Mouse (Mus musculus): ENCODE data around the gene Muc1. TPM values are rescaled to one million over a fixed set of nuclear protein-coding genes. Genes with fewer than 3 reads are reported as not detected.

Muc1 gene
- polyA plus RNA-seq, 1 experiment: 1.5 TPM

DNA sequence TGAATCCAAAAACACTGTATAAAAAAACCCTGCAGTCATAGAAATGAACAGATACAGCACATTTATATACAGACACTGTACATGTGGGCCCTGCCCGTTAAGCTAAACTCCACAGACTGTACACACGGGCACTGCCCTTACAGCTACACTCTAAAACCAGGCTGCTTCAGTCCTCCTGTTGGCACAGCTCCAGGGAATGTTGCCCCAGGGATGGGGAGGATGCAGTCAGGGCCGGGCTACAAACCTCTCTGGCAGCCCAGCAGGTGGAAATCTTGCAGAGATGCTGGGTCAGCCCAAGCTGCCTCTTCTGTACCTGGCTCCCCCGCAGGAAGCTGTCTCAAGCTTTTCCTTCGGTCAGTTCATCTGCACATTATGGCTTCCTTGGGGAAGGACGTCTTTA lies 42.9 kb downstream of the Muc1 start:
- Histone ChIP-seq H3K27me3 (ENCODE audit: control insufficient read depth, insufficient read depth, low read length, poor library complexity, severe bottlenecking) (no peaks in the 10 kb centered on the region), H3K36me3 (ENCODE audit: control insufficient read depth, insufficient read depth, low read length, poor library complexity, severe bottlenecking) (no peaks in the 10 kb centered on the region), H3K9ac (ENCODE audit: low read depth, poor library complexity, severe bottlenecking) (no peak overlapping the region), H3K4me1 (ENCODE audit: control insufficient read depth, insufficient read depth, low read length) (peaks cover 3% of the 10 kb centered on the region), H3K4me3 (ENCODE audit: low read depth, low read length) (no peak overlapping the region), H3K9me3 (replicated peaks; ENCODE audit: control insufficient read depth, insufficient read depth, low read length, poor library complexity, severe bottlenecking) (no peaks in the 10 kb centered on the region), H3K27ac (ENCODE audit: insufficient read depth, low read length) (no peak overlapping the region)
- TF ChIP-seq EP300 (IDR thresholded peaks at IDR 0.05; ENCODE audit: insufficient read depth, low read depth, low read length) (no peak), POLR2A (IDR thresholded peaks at IDR 0.05; ENCODE audit: insufficient read depth, low read length) (no peak), CTCF (IDR thresholded peaks at IDR 0.05; ENCODE audit: low read depth, low read length) (no peak)

DNA sequence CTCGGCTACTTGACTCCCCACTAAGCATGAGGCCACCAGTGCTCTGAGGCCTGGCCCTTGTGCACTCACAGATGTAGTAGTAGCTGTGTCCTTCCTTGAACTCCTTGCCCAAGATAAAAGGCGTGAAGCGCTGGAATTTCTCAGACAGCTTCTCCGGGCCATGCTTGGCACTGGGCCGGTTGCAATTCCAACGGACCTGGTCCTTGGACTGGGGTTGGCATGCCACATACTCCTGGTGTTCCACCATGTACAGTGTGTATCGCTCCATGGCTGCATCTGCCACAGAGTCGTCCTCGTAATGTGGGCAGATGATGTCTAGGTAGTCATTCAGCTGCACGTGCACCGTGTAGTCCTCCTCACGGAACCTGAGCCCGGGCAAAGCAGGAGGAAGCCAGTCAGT lies 47.2 kb downstream of the Muc1 start:
- TF ChIP-seq POLR2A (IDR thresholded peaks at IDR 0.05; ENCODE audit: insufficient read depth, low read length): no peak
- no peak for TF ChIP-seq EP300 (IDR thresholded peaks at IDR 0.05; ENCODE audit: insufficient read depth, low read depth, low read length)
- no peak for TF ChIP-seq CTCF (IDR thresholded peaks at IDR 0.05; ENCODE audit: low read depth, low read length)
- Histone ChIP-seq H3K36me3 (ENCODE audit: control insufficient read depth, insufficient read depth, low read length, poor library complexity, severe bottlenecking) (no peaks in the 10 kb centered on the region), H3K9me3 (replicated peaks; ENCODE audit: control insufficient read depth, insufficient read depth, low read length, poor library complexity, severe bottlenecking) (no peaks in the 10 kb centered on the region), H3K27ac (ENCODE audit: insufficient read depth, low read length) (no peak overlapping the region), H3K4me3 (ENCODE audit: low read depth, low read length) (no peak overlapping the region), H3K4me1 (ENCODE audit: control insufficient read depth, insufficient read depth, low read length) (peaks cover 3% of the 10 kb centered on the region), H3K9ac (ENCODE audit: low read depth, poor library complexity, severe bottlenecking) (no peak overlapping the region), H3K27me3 (ENCODE audit: control insufficient read depth, insufficient read depth, low read length, poor library complexity, severe bottlenecking) (no peaks in the 10 kb centered on the region)

DNA sequence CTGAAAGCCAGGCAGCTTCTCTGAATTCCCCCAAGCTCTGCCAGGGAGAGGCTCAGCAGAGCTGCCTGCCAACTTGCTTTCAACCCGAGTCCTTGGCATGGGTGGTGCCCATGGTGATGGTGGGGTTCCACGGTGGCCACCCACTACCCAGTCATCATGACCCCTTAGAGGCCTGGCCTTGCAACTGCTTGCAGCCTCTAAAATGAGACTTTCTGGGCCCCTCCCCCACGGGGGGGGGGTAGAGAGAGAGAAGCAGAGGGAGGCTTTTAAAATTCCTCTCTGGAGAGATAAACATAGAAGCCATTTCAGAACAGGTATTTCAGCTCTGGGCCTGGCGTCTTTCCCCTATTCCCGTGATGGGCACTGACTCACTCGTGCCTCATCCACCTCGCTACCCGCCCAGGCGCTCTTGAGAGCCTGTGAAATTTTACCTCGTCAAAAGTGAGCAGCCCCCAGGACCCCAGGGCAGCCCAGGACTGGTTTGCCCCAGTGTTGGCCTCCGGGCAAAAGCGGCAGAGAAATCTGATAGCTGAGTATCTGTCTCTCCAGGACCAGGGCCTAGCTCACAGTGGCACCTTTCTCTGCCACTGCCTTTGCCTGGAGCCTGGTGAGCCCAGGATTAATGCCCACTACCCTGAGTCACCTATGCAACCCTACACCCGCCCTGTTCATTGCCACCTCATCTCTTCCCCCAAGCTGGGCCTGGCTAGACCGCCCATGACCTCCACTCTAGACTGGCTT lies 48.6 kb downstream of the Muc1 start:
- Histone ChIP-seq H3K36me3 (ENCODE audit: control insufficient read depth, insufficient read depth, low read length, poor library complexity, severe bottlenecking) (no peaks in the 10 kb centered on the region), H3K9me3 (replicated peaks; ENCODE audit: control insufficient read depth, insufficient read depth, low read length, poor library complexity, severe bottlenecking) (no peaks in the 10 kb centered on the region), H3K9ac (ENCODE audit: low read depth, poor library complexity, severe bottlenecking) (no peak overlapping the region), H3K4me3 (ENCODE audit: low read depth, low read length) (no peak overlapping the region), H3K27ac (ENCODE audit: insufficient read depth, low read length) (no peak overlapping the region), H3K4me1 (ENCODE audit: control insufficient read depth, insufficient read depth, low read length) (peaks cover under 1% of the 10 kb centered on the region), H3K27me3 (ENCODE audit: control insufficient read depth, insufficient read depth, low read length, poor library complexity, severe bottlenecking) (no peaks in the 10 kb centered on the region)
- TF ChIP-seq POLR2A (IDR thresholded peaks at IDR 0.05; ENCODE audit: insufficient read depth, low read length): no peak
- no peak for TF ChIP-seq CTCF (IDR thresholded peaks at IDR 0.05; ENCODE audit: low read depth, low read length)
- TF ChIP-seq EP300 (IDR thresholded peaks at IDR 0.05; ENCODE audit: insufficient read depth, low read depth, low read length): no peak

DNA sequence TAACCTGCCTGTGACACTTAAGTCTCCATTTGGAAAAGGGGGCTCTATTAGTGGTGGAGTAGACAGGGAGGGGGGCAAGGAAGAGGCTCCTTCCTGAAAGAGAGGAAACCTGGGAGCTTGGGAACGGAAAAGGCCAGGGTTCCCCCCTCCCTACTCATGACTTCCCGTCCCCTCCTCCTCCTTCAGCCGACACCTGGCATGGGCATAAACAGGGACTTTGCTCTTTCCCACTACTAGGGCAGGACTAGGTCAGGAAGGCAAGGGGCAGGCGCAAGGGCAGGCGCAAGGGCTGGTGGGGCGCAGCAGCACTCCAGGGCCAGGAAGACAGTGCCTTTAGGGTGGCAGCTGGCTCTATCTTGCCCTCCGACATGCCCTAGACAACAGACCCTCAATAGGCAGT lies 49.2 kb downstream of the Muc1 start:
- Histone ChIP-seq H3K4me1 (ENCODE audit: control insufficient read depth, insufficient read depth, low read length) (no peaks in the 10 kb centered on the region), H3K9me3 (replicated peaks; ENCODE audit: control insufficient read depth, insufficient read depth, low read length, poor library complexity, severe bottlenecking) (no peaks in the 10 kb centered on the region), H3K27ac (ENCODE audit: insufficient read depth, low read length) (no peak overlapping the region), H3K4me3 (ENCODE audit: low read depth, low read length) (no peak overlapping the region), H3K9ac (ENCODE audit: low read depth, poor library complexity, severe bottlenecking) (no peak overlapping the region), H3K27me3 (ENCODE audit: control insufficient read depth, insufficient read depth, low read length, poor library complexity, severe bottlenecking) (no peaks in the 10 kb centered on the region), H3K36me3 (ENCODE audit: control insufficient read depth, insufficient read depth, low read length, poor library complexity, severe bottlenecking) (no peaks in the 10 kb centered on the region)
- TF ChIP-seq POLR2A (IDR thresholded peaks at IDR 0.05; ENCODE audit: insufficient read depth, low read length): no peak
- no peak for TF ChIP-seq CTCF (IDR thresholded peaks at IDR 0.05; ENCODE audit: low read depth, low read length)
- no peak for TF ChIP-seq EP300 (IDR thresholded peaks at IDR 0.05; ENCODE audit: insufficient read depth, low read depth, low read length)

DNA sequence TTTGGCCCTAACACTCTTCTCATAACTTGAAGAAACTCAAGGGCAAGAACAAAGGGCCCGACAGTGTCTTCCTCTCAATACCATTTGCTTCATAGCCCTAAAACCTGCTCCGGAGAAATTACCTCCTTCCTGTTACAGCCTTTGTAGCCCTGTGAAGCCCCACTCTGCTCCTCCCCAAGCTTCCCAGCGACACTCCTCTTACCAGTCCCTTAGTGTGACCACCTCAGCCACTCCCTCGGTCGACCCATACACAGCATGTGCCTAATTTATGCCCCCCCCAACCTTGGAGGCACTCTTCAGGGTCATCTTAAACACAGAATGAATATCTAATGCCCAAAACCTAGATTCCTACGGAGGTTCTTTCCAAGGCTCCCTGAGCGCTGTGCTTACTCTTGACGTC lies 49.8 kb downstream of the Muc1 start:
- Histone ChIP-seq H3K4me1 (ENCODE audit: control insufficient read depth, insufficient read depth, low read length) (no peaks in the 10 kb centered on the region), H3K9ac (ENCODE audit: low read depth, poor library complexity, severe bottlenecking) (peak overlapping the region; percentile 77)

DNA sequence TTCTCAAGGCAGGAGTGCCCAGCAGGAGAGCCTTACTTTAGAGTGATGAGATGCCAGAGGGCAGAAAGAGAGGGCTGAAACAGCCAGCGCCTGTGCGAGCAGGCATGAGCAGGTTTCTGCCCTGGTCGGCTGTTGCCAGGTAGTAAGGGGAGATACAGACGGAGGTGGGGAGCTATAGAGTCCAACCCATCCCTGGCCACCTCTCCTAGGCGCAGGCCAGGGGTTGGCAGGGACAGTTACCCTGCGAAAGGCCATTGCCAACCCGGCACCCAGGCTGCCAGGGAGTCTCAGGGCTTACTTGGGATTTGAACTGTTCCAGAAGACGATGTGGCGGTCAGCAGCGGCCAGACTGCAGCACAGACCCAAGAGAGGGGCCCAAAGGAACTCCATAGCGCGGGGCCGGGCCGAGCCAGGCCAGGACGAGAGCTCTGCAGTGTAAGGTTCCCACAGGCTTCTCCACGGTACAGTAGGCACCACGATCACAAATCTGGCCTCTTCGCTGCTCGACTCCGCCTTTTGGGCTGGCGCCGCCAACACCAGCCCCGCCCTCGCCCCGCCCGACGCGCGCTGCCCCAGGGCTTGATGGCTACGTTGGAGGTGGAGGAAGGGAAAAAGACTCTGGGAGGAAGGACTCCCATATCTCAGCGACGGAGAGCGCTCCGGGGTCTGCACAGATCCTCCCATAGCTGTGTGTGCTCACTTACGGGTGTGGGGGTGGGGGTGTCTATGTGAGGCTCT lies 50.5 kb downstream of the Muc1 start:
- Histone ChIP-seq H3K36me3 (ENCODE audit: control insufficient read depth, insufficient read depth, low read length, poor library complexity, severe bottlenecking) (no peaks in the 10 kb centered on the region), H3K27ac (ENCODE audit: insufficient read depth, low read length) (no peak overlapping the region), H3K27me3 (ENCODE audit: control insufficient read depth, insufficient read depth, low read length, poor library complexity, severe bottlenecking) (no peaks in the 10 kb centered on the region), H3K4me3 (ENCODE audit: low read depth, low read length) (peak overlapping the region; percentile 71), H3K4me1 (ENCODE audit: control insufficient read depth, insufficient read depth, low read length) (no peaks in the 10 kb centered on the region), H3K9me3 (replicated peaks; ENCODE audit: control insufficient read depth, insufficient read depth, low read length, poor library complexity, severe bottlenecking) (no peaks in the 10 kb centered on the region), H3K9ac (ENCODE audit: low read depth, poor library complexity, severe bottlenecking) (peak overlapping the region; percentile 77)
- TF ChIP-seq CTCF (IDR thresholded peaks at IDR 0.05; ENCODE audit: low read depth, low read length) (no peak), POLR2A (IDR thresholded peaks at IDR 0.05; ENCODE audit: insufficient read depth, low read length) (no peak), EP300 (IDR thresholded peaks at IDR 0.05; ENCODE audit: insufficient read depth, low read depth, low read length) (no peak)

More for the DNA sequence above, 49.8 kb downstream of the Muc1 start:
- no peak overlapping the region for H3K27ac ChIP-seq (ENCODE audit: insufficient read depth, low read length)
- H3K4me3 ChIP-seq (ENCODE audit: low read depth, low read length): peak overlapping the region; percentile 71
- TF ChIP-seq POLR2A (IDR thresholded peaks at IDR 0.05; ENCODE audit: insufficient read depth, low read length) (no peak), CTCF (IDR thresholded peaks at IDR 0.05; ENCODE audit: low read depth, low read length) (no peak), EP300 (IDR thresholded peaks at IDR 0.05; ENCODE audit: insufficient read depth, low read depth, low read length) (no peak)
- H3K9me3 ChIP-seq (replicated peaks; ENCODE audit: control insufficient read depth, insufficient read depth, low read length, poor library complexity, severe bottlenecking): no peaks in the 10 kb centered on the region
- H3K36me3 ChIP-seq (ENCODE audit: control insufficient read depth, insufficient read depth, low read length, poor library complexity, severe bottlenecking): no peaks in the 10 kb centered on the region
- H3K27me3 ChIP-seq (ENCODE audit: control insufficient read depth, insufficient read depth, low read length, poor library complexity, severe bottlenecking): no peaks in the 10 kb centered on the region

Measured in ES-Bruce4 (cell line).